Mouse (Mus musculus) ES-Bruce4 (cell line): ENCODE data around the gene Pde7b.

Source experiments
- CTCF ChIP-seq: IDR thresholded peaks from one replicate; pipeline ENCODE4 v1.8.1; 2011; ENCODE audit warnings: low read depth, low read length
- EP300 ChIP-seq: IDR thresholded peaks from 2 replicates; pipeline ENCODE4 v1.6.1; 2011; ENCODE audit warnings: low read depth, low read length; ENCODE audit not compliant: insufficient read depth
- POLR2A ChIP-seq: IDR thresholded peaks from one replicate; pipeline ENCODE4 v1.8.1; 2011; ENCODE audit warnings: low read length; ENCODE audit not compliant: insufficient read depth

GRCm38 (mm10) chr10:20361542-20362449 lies 363.1 kb downstream of the Pde7b start:
- TF ChIP-seq CTCF (no peak), POLR2A (no peak), EP300 (no peak)
